Mouse (Mus musculus): Measurements from ENCODE around the gene Cep55. TPM values are rescaled to one million over a fixed set of nuclear protein-coding genes. Genes with fewer than 3 reads are reported as not detected.

The Cep55 gene
- polyA plus RNA-seq, 1 experiment: 75.1 TPM

DNA sequence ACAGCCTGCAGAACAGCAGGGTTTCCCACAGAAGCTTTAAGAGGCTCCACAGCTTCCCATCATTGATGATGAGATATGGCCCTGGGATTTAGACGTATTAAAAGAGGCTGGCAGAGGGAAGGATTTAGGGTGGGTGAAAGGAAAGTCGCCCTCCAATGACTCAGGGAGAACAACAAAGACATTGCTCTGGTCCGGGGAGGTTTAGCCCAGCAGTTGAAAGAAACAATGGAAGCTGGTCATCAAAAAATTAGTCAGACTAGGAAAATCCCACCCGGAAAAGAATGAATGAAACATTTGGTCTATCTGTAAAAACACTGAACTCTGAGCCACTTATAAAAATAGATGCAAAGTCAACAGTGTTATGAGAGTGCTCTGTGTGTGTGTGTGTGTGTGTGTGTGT, 31.2 kb upstream of the Cep55 start:
- Histone ChIP-seq H3K36me3 (ENCODE audit: control insufficient read depth, insufficient read depth, low read length, poor library complexity, severe bottlenecking) (no peaks in the 10 kb centered on the region), H3K9ac (ENCODE audit: low read depth, poor library complexity, severe bottlenecking) (no peak overlapping the region), H3K9me3 (replicated peaks; ENCODE audit: control insufficient read depth, insufficient read depth, low read length, poor library complexity, severe bottlenecking) (no peaks in the 10 kb centered on the region), H3K27ac (ENCODE audit: insufficient read depth, low read length) (no peak overlapping the region), H3K4me1 (ENCODE audit: control insufficient read depth, insufficient read depth, low read length) (peaks cover 3% of the 10 kb centered on the region), H3K27me3 (ENCODE audit: control insufficient read depth, insufficient read depth, low read length, poor library complexity, severe bottlenecking) (no peaks in the 10 kb centered on the region), H3K4me3 (ENCODE audit: low read depth, low read length) (no peak overlapping the region)
- TF ChIP-seq POLR2A (IDR thresholded peaks at IDR 0.05; ENCODE audit: insufficient read depth, low read length) (no peak), EP300 (IDR thresholded peaks at IDR 0.05; ENCODE audit: insufficient read depth, low read depth, low read length) (no peak), CTCF (IDR thresholded peaks at IDR 0.05; ENCODE audit: low read depth, low read length) (no peak)

- Histone ChIP-seq H3K4me1 (ENCODE audit: control insufficient read depth, insufficient read depth, low read length) (peaks cover 6% of the 10 kb centered on the region), H3K4me3 (ENCODE audit: low read depth, low read length) (no peak overlapping the region), H3K9me3 (replicated peaks; ENCODE audit: control insufficient read depth, insufficient read depth, low read length, poor library complexity, severe bottlenecking) (no peaks in the 10 kb centered on the region), H3K9ac (ENCODE audit: low read depth, poor library complexity, severe bottlenecking) (no peak overlapping the region), H3K27ac (ENCODE audit: insufficient read depth, low read length) (no peak overlapping the region), H3K36me3 (ENCODE audit: control insufficient read depth, insufficient read depth, low read length, poor library complexity, severe bottlenecking) (no peaks in the 10 kb centered on the region), H3K27me3 (ENCODE audit: control insufficient read depth, insufficient read depth, low read length, poor library complexity, severe bottlenecking) (no peaks in the 10 kb centered on the region)
- TF ChIP-seq POLR2A (IDR thresholded peaks at IDR 0.05; ENCODE audit: insufficient read depth, low read length): no peak
- TF ChIP-seq EP300 (IDR thresholded peaks at IDR 0.05; ENCODE audit: insufficient read depth, low read depth, low read length): no peak
- TF ChIP-seq CTCF (IDR thresholded peaks at IDR 0.05; ENCODE audit: low read depth, low read length): no peak
These were observed 29.4 kb upstream of the Cep55 start for GRCm38 (mm10) chr19:38025254-38026041.

- H3K27me3 ChIP-seq (ENCODE audit: control insufficient read depth, insufficient read depth, low read length, poor library complexity, severe bottlenecking): no peaks in the 10 kb centered on the region
- H3K9ac ChIP-seq (ENCODE audit: low read depth, poor library complexity, severe bottlenecking): no peak overlapping the region
- no peak overlapping the region for H3K27ac ChIP-seq (ENCODE audit: insufficient read depth, low read length)
- H3K4me3 ChIP-seq (ENCODE audit: low read depth, low read length): no peak overlapping the region
- peaks cover 7% of the 10 kb centered on the region for H3K4me1 ChIP-seq (ENCODE audit: control insufficient read depth, insufficient read depth, low read length)
- H3K9me3 ChIP-seq (replicated peaks; ENCODE audit: control insufficient read depth, insufficient read depth, low read length, poor library complexity, severe bottlenecking): no peaks in the 10 kb centered on the region
- no peaks in the 10 kb centered on the region for H3K36me3 ChIP-seq (ENCODE audit: control insufficient read depth, insufficient read depth, low read length, poor library complexity, severe bottlenecking)
- TF ChIP-seq CTCF (IDR thresholded peaks at IDR 0.05; ENCODE audit: low read depth, low read length): no peak
- TF ChIP-seq POLR2A (IDR thresholded peaks at IDR 0.05; ENCODE audit: insufficient read depth, low read length): no peak
- TF ChIP-seq EP300 (IDR thresholded peaks at IDR 0.05; ENCODE audit: insufficient read depth, low read depth, low read length): no peak
These were observed 28.6 kb upstream of the Cep55 start for GRCm38 (mm10) chr19:38026211-38026624.

GRCm38 (mm10) chr19:38027389-38027788, 27.4 kb upstream of the Cep55 start:
- Histone ChIP-seq H3K4me3 (ENCODE audit: low read depth, low read length) (no peak overlapping the region), H3K36me3 (ENCODE audit: control insufficient read depth, insufficient read depth, low read length, poor library complexity, severe bottlenecking) (no peaks in the 10 kb centered on the region), H3K4me1 (ENCODE audit: control insufficient read depth, insufficient read depth, low read length) (peaks cover 8% of the 10 kb centered on the region), H3K27ac (ENCODE audit: insufficient read depth, low read length) (no peak overlapping the region), H3K9ac (ENCODE audit: low read depth, poor library complexity, severe bottlenecking) (no peak overlapping the region), H3K9me3 (replicated peaks; ENCODE audit: control insufficient read depth, insufficient read depth, low read length, poor library complexity, severe bottlenecking) (no peaks in the 10 kb centered on the region), H3K27me3 (ENCODE audit: control insufficient read depth, insufficient read depth, low read length, poor library complexity, severe bottlenecking) (no peaks in the 10 kb centered on the region)
- no peak for TF ChIP-seq CTCF (IDR thresholded peaks at IDR 0.05; ENCODE audit: low read depth, low read length)
- TF ChIP-seq EP300 (IDR thresholded peaks at IDR 0.05; ENCODE audit: insufficient read depth, low read depth, low read length): no peak
- no peak for TF ChIP-seq POLR2A (IDR thresholded peaks at IDR 0.05; ENCODE audit: insufficient read depth, low read length)

DNA sequence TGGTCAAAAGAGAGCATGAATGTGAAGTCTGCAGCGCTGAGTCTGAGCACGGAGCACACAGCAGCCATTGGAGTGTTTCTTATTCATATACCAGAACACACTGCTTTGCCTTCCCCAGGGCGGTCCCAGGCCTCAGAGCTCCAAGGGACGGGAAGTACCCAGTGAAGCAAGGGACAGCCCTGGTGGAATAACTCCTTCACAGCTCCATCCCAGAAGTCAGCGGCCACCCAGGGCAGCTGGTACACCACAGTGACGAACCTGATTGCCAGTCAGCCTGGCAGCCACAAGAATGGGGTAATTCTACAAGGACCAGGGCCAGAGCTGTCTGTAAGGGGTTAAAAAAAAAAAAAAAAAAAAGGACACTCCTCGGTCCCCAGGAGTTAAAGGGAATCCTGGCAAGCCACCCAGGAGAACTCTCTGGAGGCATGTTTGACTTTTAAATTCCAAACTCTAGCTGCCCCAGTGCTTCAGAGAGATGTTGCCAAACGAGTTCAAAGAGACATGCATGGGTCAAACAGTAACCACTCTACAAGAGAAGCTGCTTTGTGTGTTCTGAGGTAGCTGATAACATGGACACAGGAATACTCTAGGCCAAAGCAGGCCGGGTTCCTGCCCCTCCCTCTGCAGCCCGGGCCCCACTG, 26.8 kb upstream of the Cep55 start:
- Histone ChIP-seq H3K9me3 (replicated peaks; ENCODE audit: control insufficient read depth, insufficient read depth, low read length, poor library complexity, severe bottlenecking) (no peaks in the 10 kb centered on the region), H3K27ac (ENCODE audit: insufficient read depth, low read length) (no peak overlapping the region)

DNA sequence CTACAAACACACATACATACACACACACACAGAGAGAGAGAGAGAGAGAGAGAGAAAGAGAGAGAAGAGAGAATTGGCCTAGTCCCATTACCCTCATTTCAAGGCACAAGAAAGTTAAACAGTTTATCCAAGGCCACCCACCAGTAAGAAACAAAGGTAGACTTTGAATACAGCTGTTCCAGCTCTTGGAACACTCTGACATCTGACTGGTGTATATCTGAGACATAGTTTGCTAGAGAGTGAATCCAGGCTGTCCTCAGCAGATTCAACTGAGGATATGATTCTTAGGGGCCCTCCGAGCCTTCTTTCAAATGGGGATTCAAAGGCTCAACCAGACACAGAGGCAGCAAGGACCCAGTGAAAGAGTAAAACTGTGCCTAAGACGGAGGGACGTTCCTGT, 25.5 kb upstream of the Cep55 start:
- H3K4me3 ChIP-seq (ENCODE audit: low read depth, low read length): no peak overlapping the region
- no peak overlapping the region for H3K9ac ChIP-seq (ENCODE audit: low read depth, poor library complexity, severe bottlenecking)
- H3K27ac ChIP-seq (ENCODE audit: insufficient read depth, low read length): no peak overlapping the region
- TF ChIP-seq POLR2A (IDR thresholded peaks at IDR 0.05; ENCODE audit: insufficient read depth, low read length): no peak
- no peak for TF ChIP-seq CTCF (IDR thresholded peaks at IDR 0.05; ENCODE audit: low read depth, low read length)
- no peak for TF ChIP-seq EP300 (IDR thresholded peaks at IDR 0.05; ENCODE audit: insufficient read depth, low read depth, low read length)
- H3K4me1 ChIP-seq (ENCODE audit: control insufficient read depth, insufficient read depth, low read length): peaks cover 8% of the 10 kb centered on the region
- no peaks in the 10 kb centered on the region for H3K9me3 ChIP-seq (replicated peaks; ENCODE audit: control insufficient read depth, insufficient read depth, low read length, poor library complexity, severe bottlenecking)
- H3K27me3 ChIP-seq (ENCODE audit: control insufficient read depth, insufficient read depth, low read length, poor library complexity, severe bottlenecking): no peaks in the 10 kb centered on the region
- no peaks in the 10 kb centered on the region for H3K36me3 ChIP-seq (ENCODE audit: control insufficient read depth, insufficient read depth, low read length, poor library complexity, severe bottlenecking)

More for the DNA sequence above, 26.8 kb upstream of the Cep55 start:
- H3K4me1 ChIP-seq (ENCODE audit: control insufficient read depth, insufficient read depth, low read length): peaks cover 8% of the 10 kb centered on the region
- TF ChIP-seq POLR2A (IDR thresholded peaks at IDR 0.05; ENCODE audit: insufficient read depth, low read length) (no peak), CTCF (IDR thresholded peaks at IDR 0.05; ENCODE audit: low read depth, low read length) (no peak), EP300 (IDR thresholded peaks at IDR 0.05; ENCODE audit: insufficient read depth, low read depth, low read length) (no peak)
- no peaks in the 10 kb centered on the region for H3K36me3 ChIP-seq (ENCODE audit: control insufficient read depth, insufficient read depth, low read length, poor library complexity, severe bottlenecking)
- no peak overlapping the region for H3K4me3 ChIP-seq (ENCODE audit: low read depth, low read length)
- H3K27me3 ChIP-seq (ENCODE audit: control insufficient read depth, insufficient read depth, low read length, poor library complexity, severe bottlenecking): no peaks in the 10 kb centered on the region
- no peak overlapping the region for H3K9ac ChIP-seq (ENCODE audit: low read depth, poor library complexity, severe bottlenecking)
